In genomic region chr4:152286887-152287286, GRCm38 (mm10) we compare ENCODE assay signal across 9 mouse cellular contexts. TPM values are rescaled to one million over a fixed set of nuclear protein-coding genes. Genes with fewer than 3 reads are reported as not detected.
DNase-seq lines count a peak whose midpoint lies in the region; ATAC-seq lines count a peak whose summit lies in the region.
"Had no signal": no experiment of that assay in that cellular context is flagged by ENCODE, and none has a peak within 500 bp of the region (broad histone marks: within the 10 kb centered on the region; RNA-seq: fewer than 3 reads in every experiment).

No protein-coding gene starts in this region.

- 4% methylated on average over 26 of the region's 26 CpGs for WGBS in embryonic facial prominence, embryonic 10.5 days
- 3% methylated on average over 26 of the region's 26 CpGs for WGBS in hindbrain, embryonic 10.5 days
- WGBS in limb, embryonic 12.5 days, result 3% methylated on average over 26 of the region's 26 CpGs

- no peak for ATAC-seq in limb, embryonic 12.5 days (ENCODE audit: insufficient number of reproducible peaks, insufficient read depth, low FRiP score, low TSS enrichment, low read depth)

- peak overlapping the region; percentile 31; the same call in 1 of the 2 replicates for H3K4me2 ChIP-seq in limb, embryonic 12.5 days

- H3K27me3 ChIP-seq in embryonic facial prominence, embryonic 10.5 days (replicated peaks; ENCODE audit: low read depth, poor library complexity, severe bottlenecking), result peaks cover 99% of the 10 kb centered on the region
- H3K27me3 ChIP-seq in hindbrain, embryonic 10.5 days (ENCODE audit: insufficient read depth, poor library complexity, severe bottlenecking), result peaks cover 98% of the 10 kb centered on the region
- peaks cover 97% of the 10 kb centered on the region for H3K27me3 ChIP-seq in limb, embryonic 12.5 days

- peak; percentile 46 for DNase-seq in urinary bladder, adult 2 months (ENCODE audit: low spot score)
- DNase-seq in urinary bladder, postnatal 10 days (ENCODE audit: low spot score), result no peak
- peak; percentile 84 for DNase-seq in embryonic facial prominence, embryonic 10.5 days (ENCODE audit: low spot score)
- peak; percentile 75 for DNase-seq in hindbrain, embryonic 10.5 days (ENCODE audit: low spot score)
- peak; percentile 66 for DNase-seq in naive thymus-derived CD4-positive, alpha-beta T cell, adult 2 months (ENCODE audit: low read depth)
- peak; percentile 48 for DNase-seq in yolk sac, embryonic 10.5 days (ENCODE audit: low spot score)
- DNase-seq in cerebellum, adult 11 months, result no peak

- H3K36me3 ChIP-seq in embryonic facial prominence, embryonic 10.5 days (replicated peaks), result no peaks in the 10 kb centered on the region
- no peaks in the 10 kb centered on the region for H3K36me3 ChIP-seq in hindbrain, embryonic 10.5 days
- no peaks in the 10 kb centered on the region for H3K36me3 ChIP-seq in limb, embryonic 12.5 days

- no peak overlapping the region for H3K9ac ChIP-seq in limb, embryonic 12.5 days (replicated peaks)

- peaks cover 59% of the 10 kb centered on the region for H3K4me1 ChIP-seq in embryonic facial prominence, embryonic 10.5 days
- peaks cover 78% of the 10 kb centered on the region for H3K4me1 ChIP-seq in hindbrain, embryonic 10.5 days (replicated peaks)
- peaks cover 32% of the 10 kb centered on the region for H3K4me1 ChIP-seq in limb, embryonic 12.5 days (replicated peaks)

- H3K9me3 ChIP-seq in embryonic facial prominence, embryonic 10.5 days, result peaks cover 2% of the 10 kb centered on the region; the same call in 1 of the 2 replicates
- no peaks in the 10 kb centered on the region for H3K9me3 ChIP-seq in hindbrain, embryonic 10.5 days
- peaks cover 2% of the 10 kb centered on the region; the same call in 1 of the 2 replicates for H3K9me3 ChIP-seq in limb, embryonic 12.5 days

- no peak overlapping the region for H3K27ac ChIP-seq in embryonic facial prominence, embryonic 10.5 days (replicated peaks)
- peak overlapping the region; percentile 75; the same call in 1 of the 2 replicates for H3K27ac ChIP-seq in hindbrain, embryonic 10.5 days
- no peak overlapping the region for H3K27ac ChIP-seq in limb, embryonic 12.5 days

- peak overlapping the region; percentile 8; the same call in 1 of the 2 replicates for H3K4me3 ChIP-seq in embryonic facial prominence, embryonic 10.5 days
- H3K4me3 ChIP-seq in hindbrain, embryonic 10.5 days, result peak overlapping the region; percentile 42
- 0 out of 2 replicates have a peak overlapping the region, but pooled peaks have one; percentile 13 for H3K4me3 ChIP-seq in limb, embryonic 12.5 days (replicated peaks)

RNA-seq across cellular contexts. Expression of gene Hes3, which starts 4.6 kb away (rescaled TPM):
- polyA plus RNA-seq in urinary bladder, adult 2 months (2012; rRNA removed), result not detected in 2 replicates
- polyA plus RNA-seq in embryonic facial prominence, embryonic 10.5 days (2016; fragmentation: Nextera tagmentation; extraction: Ambion mirVana), result 0.10 and 2.3 TPM in 2 replicates
- polyA plus RNA-seq in hindbrain, embryonic 10.5 days (2016; fragmentation: Nextera tagmentation; extraction: Ambion mirVana), result 9.2 and 17.3 TPM in 2 replicates
- polyA plus RNA-seq in limb, embryonic 12.5 days (2016; fragmentation: Nextera tagmentation; extraction: Ambion mirVana), result not detected in 2 replicates
- polyA plus RNA-seq: liver, adult 2 months had no signal

RNA-seq across cellular contexts. Expression of gene Icmt, which starts 10.1 kb away (rescaled TPM):
- polyA plus RNA-seq in urinary bladder, adult 2 months (2012; rRNA removed), result 25.2 and 26.2 TPM in 2 replicates
- polyA plus RNA-seq in embryonic facial prominence, embryonic 10.5 days (2016; fragmentation: Nextera tagmentation; extraction: Ambion mirVana), result 29.5 and 30.2 TPM in 2 replicates
- polyA plus RNA-seq in hindbrain, embryonic 10.5 days (2016; fragmentation: Nextera tagmentation; extraction: Ambion mirVana), result 22.3 and 29.1 TPM in 2 replicates
- 29.3 and 33.2 TPM in 2 replicates for polyA plus RNA-seq in limb, embryonic 12.5 days (2016; fragmentation: Nextera tagmentation; extraction: Ambion mirVana)

RNA-seq across cellular contexts. Expression of gene Gpr153, which starts 12.9 kb away (rescaled TPM):
- 31.3 and 39.2 TPM in 2 replicates for polyA plus RNA-seq in urinary bladder, adult 2 months (2012; rRNA removed)
- 2.7 and 4.0 TPM in 2 replicates for polyA plus RNA-seq in embryonic facial prominence, embryonic 10.5 days (2016; fragmentation: Nextera tagmentation; extraction: Ambion mirVana)
- polyA plus RNA-seq in hindbrain, embryonic 10.5 days (2016; fragmentation: Nextera tagmentation; extraction: Ambion mirVana), result 7.0 and 7.9 TPM in 2 replicates
- 6.4 and 7.2 TPM in 2 replicates for polyA plus RNA-seq in limb, embryonic 12.5 days (2016; fragmentation: Nextera tagmentation; extraction: Ambion mirVana)

RNA-seq across cellular contexts. Expression of gene Rnf207, which starts 31.9 kb away (rescaled TPM):
- polyA plus RNA-seq in urinary bladder, adult 2 months (2012; rRNA removed), result 28.0 and 34.9 TPM in 2 replicates
- 1.3 and 2.3 TPM in 2 replicates for polyA plus RNA-seq in embryonic facial prominence, embryonic 10.5 days (2016; fragmentation: Nextera tagmentation; extraction: Ambion mirVana)
- polyA plus RNA-seq in hindbrain, embryonic 10.5 days (2016; fragmentation: Nextera tagmentation; extraction: Ambion mirVana), result 3.0 and 3.3 TPM in 2 replicates
- polyA plus RNA-seq in limb, embryonic 12.5 days (2016; fragmentation: Nextera tagmentation; extraction: Ambion mirVana), result 0.47 and 0.68 TPM in 2 replicates

RNA-seq across cellular contexts. Expression of gene Rpl22, which starts 38.7 kb away (rescaled TPM):
- polyA plus RNA-seq in urinary bladder, adult 2 months (2012; rRNA removed), result 727 and 877 TPM in 2 replicates
- 360 and 367 TPM in 2 replicates for polyA plus RNA-seq in embryonic facial prominence, embryonic 10.5 days (2016; fragmentation: Nextera tagmentation; extraction: Ambion mirVana)
- polyA plus RNA-seq in hindbrain, embryonic 10.5 days (2016; fragmentation: Nextera tagmentation; extraction: Ambion mirVana), result 276 and 327 TPM in 2 replicates
- polyA plus RNA-seq in limb, embryonic 12.5 days (2016; fragmentation: Nextera tagmentation; extraction: Ambion mirVana), result 405 and 448 TPM in 2 replicates

Comparison
In these comparisons a context has a peak if more than half of its experiments do, and no peak if none do; other contexts are left out.
1. DNase-seq: peak in urinary bladder, adult 2 months (single experiment), embryonic facial prominence, embryonic 10.5 days (single experiment), hindbrain, embryonic 10.5 days (single experiment), naive thymus-derived CD4-positive, alpha-beta T cell, adult 2 months (single experiment) and yolk sac, embryonic 10.5 days (single experiment); none in urinary bladder, postnatal 10 days (single experiment) and cerebellum, adult 11 months (single experiment).
2. Peak in every context shown above with its lines, with median percentiles within 50 percentile points of each other: H3K4me3 ChIP-seq.